Mouse (Mus musculus): ENCODE data around the gene Sap25. TPM values are rescaled to one million over a fixed set of nuclear protein-coding genes. Genes with fewer than 3 reads are reported as not detected.

The Sap25 gene
- polyA plus RNA-seq, 1 experiment from 2014 or later: 10.4 TPM

DNA sequence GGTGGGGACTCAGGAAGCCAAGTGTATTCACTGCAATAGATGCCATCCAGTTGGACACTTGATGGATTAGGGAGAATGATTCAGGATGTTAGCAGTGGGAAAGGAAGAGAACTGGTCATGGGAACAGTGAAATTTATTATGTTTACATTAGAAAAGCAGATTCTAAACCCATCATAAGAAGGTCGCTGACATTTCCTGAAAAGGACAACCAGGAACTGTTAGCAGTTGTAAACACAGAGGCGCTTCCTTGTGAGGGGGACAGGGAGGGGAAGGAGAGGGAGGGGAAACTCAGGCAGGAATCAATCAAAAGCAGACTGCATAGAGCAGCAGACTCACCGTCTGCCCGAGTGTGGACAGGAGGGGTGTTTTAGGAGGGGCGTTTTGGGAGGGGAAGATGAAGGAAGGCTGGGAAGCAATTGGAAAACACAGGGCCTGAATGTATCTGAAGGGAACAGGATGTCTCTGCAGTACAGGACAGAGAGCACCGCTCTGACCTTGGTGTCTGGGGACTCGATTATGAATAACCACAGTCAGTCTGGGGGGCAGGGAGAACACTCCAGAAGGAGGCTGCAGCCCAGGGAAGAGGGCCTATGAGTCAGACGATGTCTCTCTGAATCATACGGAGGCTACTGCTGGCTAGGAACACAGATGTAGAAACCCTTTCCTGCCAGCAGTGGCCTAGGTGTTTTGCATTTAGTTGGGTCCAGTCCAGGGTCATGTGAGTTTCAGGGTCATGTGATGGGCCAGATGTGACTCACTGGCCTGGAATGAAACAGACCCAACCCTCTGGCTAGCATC is 30.5 kb downstream of the Sap25 start:
- 60% methylated on average over 9 of the region's 9 CpGs for WGBS
- Histone ChIP-seq H3K36me3 (ENCODE audit: control insufficient read depth, insufficient read depth) (peaks cover 2% of the 10 kb centered on the region; the same call in 1 of the 2 replicates), H3K4me2 (ENCODE audit: low read length) (no peak overlapping the region), H3K9me3 (ENCODE audit: control insufficient read depth, low read length) (no peaks in the 10 kb centered on the region), H3K27ac (ENCODE audit: low read length) (no peak overlapping the region), H3K4me3 (replicated peaks; ENCODE audit: low read length) (no peak overlapping the region), H3K9ac (replicated peaks; ENCODE audit: low read depth, low read length) (no peak overlapping the region), H3K4me1 (replicated peaks; ENCODE audit: control insufficient read depth, insufficient read depth, low read length) (peaks cover 10% of the 10 kb centered on the region; the same call in 1 of the 2 replicates), H3K27me3 (replicated peaks; ENCODE audit: control insufficient read depth, insufficient read depth, low read length) (no peaks in the 10 kb centered on the region)
- ATAC-seq: no peak

- WGBS: 88% methylated on average over 5 of the region's 5 CpGs
- no peak for ATAC-seq
- Histone ChIP-seq H3K36me3 (ENCODE audit: control insufficient read depth, insufficient read depth) (no peaks in the 10 kb centered on the region), H3K27ac (ENCODE audit: low read length) (no peak overlapping the region), H3K9me3 (ENCODE audit: control insufficient read depth, low read length) (no peaks in the 10 kb centered on the region), H3K4me2 (ENCODE audit: low read length) (no peak overlapping the region), H3K27me3 (replicated peaks; ENCODE audit: control insufficient read depth, insufficient read depth, low read length) (no peaks in the 10 kb centered on the region), H3K4me1 (replicated peaks; ENCODE audit: control insufficient read depth, insufficient read depth, low read length) (peaks cover 10% of the 10 kb centered on the region; the same call in 1 of the 2 replicates), H3K9ac (replicated peaks; ENCODE audit: low read depth, low read length) (no peak overlapping the region), H3K4me3 (replicated peaks; ENCODE audit: low read length) (no peak overlapping the region)
These were observed 31.2 kb downstream of the Sap25 start for GRCm38 (mm10) chr5:137672361-137672760.

GRCm38 (mm10) chr5:137673015-137673414 is 31.9 kb downstream of the Sap25 start:
- Histone ChIP-seq H3K27ac (ENCODE audit: low read length) (no peak overlapping the region), H3K9me3 (ENCODE audit: control insufficient read depth, low read length) (no peaks in the 10 kb centered on the region), H3K4me2 (ENCODE audit: low read length) (no peak overlapping the region), H3K36me3 (ENCODE audit: control insufficient read depth, insufficient read depth) (no peaks in the 10 kb centered on the region), H3K4me1 (replicated peaks; ENCODE audit: control insufficient read depth, insufficient read depth, low read length) (peaks cover 10% of the 10 kb centered on the region; the same call in 1 of the 2 replicates), H3K4me3 (replicated peaks; ENCODE audit: low read length) (no peak overlapping the region), H3K27me3 (replicated peaks; ENCODE audit: control insufficient read depth, insufficient read depth, low read length) (no peaks in the 10 kb centered on the region), H3K9ac (replicated peaks; ENCODE audit: low read depth, low read length) (no peak overlapping the region)
- 93% methylated on average over 6 of the region's 6 CpGs for WGBS
- ATAC-seq: no peak

GRCm38 (mm10) chr5:137674786-137675185 is 33.7 kb downstream of the Sap25 start:
- H3K36me3 ChIP-seq (ENCODE audit: control insufficient read depth, insufficient read depth): no peaks in the 10 kb centered on the region
- peaks cover 6% of the 10 kb centered on the region; the same call in 1 of the 2 replicates for H3K4me1 ChIP-seq (replicated peaks; ENCODE audit: control insufficient read depth, insufficient read depth, low read length)
- no peak for ATAC-seq
- no peak overlapping the region for H3K9ac ChIP-seq (replicated peaks; ENCODE audit: low read depth, low read length)
- WGBS: 97% methylated on average over 8 of the region's 8 CpGs
- H3K27ac ChIP-seq (ENCODE audit: low read length): no peak overlapping the region
- H3K4me3 ChIP-seq (replicated peaks; ENCODE audit: low read length): no peak overlapping the region
- H3K9me3 ChIP-seq (ENCODE audit: control insufficient read depth, low read length): no peaks in the 10 kb centered on the region
- H3K27me3 ChIP-seq (replicated peaks; ENCODE audit: control insufficient read depth, insufficient read depth, low read length): no peaks in the 10 kb centered on the region
- H3K4me2 ChIP-seq (ENCODE audit: low read length): no peak overlapping the region

- Histone ChIP-seq H3K9ac (replicated peaks; ENCODE audit: low read depth, low read length) (no peak overlapping the region), H3K4me1 (replicated peaks; ENCODE audit: control insufficient read depth, insufficient read depth, low read length) (peaks cover 7% of the 10 kb centered on the region), H3K36me3 (ENCODE audit: control insufficient read depth, insufficient read depth) (no peaks in the 10 kb centered on the region), H3K4me2 (ENCODE audit: low read length) (no peak overlapping the region), H3K4me3 (replicated peaks; ENCODE audit: low read length) (no peak overlapping the region), H3K27ac (ENCODE audit: low read length) (no peak overlapping the region), H3K9me3 (ENCODE audit: control insufficient read depth, low read length) (no peaks in the 10 kb centered on the region), H3K27me3 (replicated peaks; ENCODE audit: control insufficient read depth, insufficient read depth, low read length) (no peaks in the 10 kb centered on the region)
- 86% methylated on average over 8 of the region's 8 CpGs for WGBS
- no peak for ATAC-seq
These were observed 36.7 kb downstream of the Sap25 start for GRCm38 (mm10) chr5:137677859-137678258.

- Histone ChIP-seq H3K4me1 (replicated peaks; ENCODE audit: control insufficient read depth, insufficient read depth, low read length) (peaks cover 16% of the 10 kb centered on the region), H3K27ac (ENCODE audit: low read length) (no peak overlapping the region), H3K9me3 (ENCODE audit: control insufficient read depth, low read length) (no peaks in the 10 kb centered on the region), H3K4me3 (replicated peaks; ENCODE audit: low read length) (no peak overlapping the region), H3K4me2 (ENCODE audit: low read length) (no peak overlapping the region), H3K36me3 (ENCODE audit: control insufficient read depth, insufficient read depth) (no peaks in the 10 kb centered on the region), H3K9ac (replicated peaks; ENCODE audit: low read depth, low read length) (no peak overlapping the region), H3K27me3 (replicated peaks; ENCODE audit: control insufficient read depth, insufficient read depth, low read length) (no peaks in the 10 kb centered on the region)
- WGBS: 68% methylated on average over 3 of the region's 3 CpGs
- ATAC-seq: no peak
These were observed 37.6 kb downstream of the Sap25 start for GRCm38 (mm10) chr5:137678736-137679135.

- Histone ChIP-seq H3K4me2 (ENCODE audit: low read length) (no peak overlapping the region), H3K4me3 (replicated peaks; ENCODE audit: low read length) (no peak overlapping the region), H3K27ac (ENCODE audit: low read length) (no peak overlapping the region), H3K9ac (replicated peaks; ENCODE audit: low read depth, low read length) (no peak overlapping the region), H3K36me3 (ENCODE audit: control insufficient read depth, insufficient read depth) (no peaks in the 10 kb centered on the region), H3K4me1 (replicated peaks; ENCODE audit: control insufficient read depth, insufficient read depth, low read length) (peaks cover 18% of the 10 kb centered on the region), H3K9me3 (ENCODE audit: control insufficient read depth, low read length) (no peaks in the 10 kb centered on the region), H3K27me3 (replicated peaks; ENCODE audit: control insufficient read depth, insufficient read depth, low read length) (no peaks in the 10 kb centered on the region)
- ATAC-seq: no peak
- WGBS: 92% methylated on average over 4 of the region's 4 CpGs
These were observed 38.6 kb downstream of the Sap25 start for GRCm38 (mm10) chr5:137679726-137680125.

GRCm38 (mm10) chr5:137682526-137682925 is 41.4 kb downstream of the Sap25 start:
- Histone ChIP-seq H3K36me3 (ENCODE audit: control insufficient read depth, insufficient read depth) (no peaks in the 10 kb centered on the region), H3K9me3 (ENCODE audit: control insufficient read depth, low read length) (no peaks in the 10 kb centered on the region), H3K27me3 (replicated peaks; ENCODE audit: control insufficient read depth, insufficient read depth, low read length) (no peaks in the 10 kb centered on the region), H3K27ac (ENCODE audit: low read length) (no peak overlapping the region), H3K4me1 (replicated peaks; ENCODE audit: control insufficient read depth, insufficient read depth, low read length) (peaks cover 22% of the 10 kb centered on the region), H3K4me2 (ENCODE audit: low read length) (peak overlapping the region; percentile 66), H3K9ac (replicated peaks; ENCODE audit: low read depth, low read length) (no peak overlapping the region), H3K4me3 (replicated peaks; ENCODE audit: low read length) (no peak overlapping the region)
- WGBS: 57% methylated on average over 6 of the region's 6 CpGs
- ATAC-seq: no peak

- H3K9ac ChIP-seq (replicated peaks; ENCODE audit: low read depth, low read length): peak overlapping the region; percentile 73
- 0 out of 2 replicates have a peak, but pooled peaks have one; percentile 1 for ATAC-seq
- peaks cover 22% of the 10 kb centered on the region for H3K4me1 ChIP-seq (replicated peaks; ENCODE audit: control insufficient read depth, insufficient read depth, low read length)
- peak overlapping the region; percentile 81 for H3K4me3 ChIP-seq (replicated peaks; ENCODE audit: low read length)
- H3K9me3 ChIP-seq (ENCODE audit: control insufficient read depth, low read length): no peaks in the 10 kb centered on the region
- no peak overlapping the region; the same call in 1 of the 2 replicates for H3K27ac ChIP-seq (ENCODE audit: low read length)
- no peaks in the 10 kb centered on the region for H3K36me3 ChIP-seq (ENCODE audit: control insufficient read depth, insufficient read depth)
- H3K4me2 ChIP-seq (ENCODE audit: low read length): peak overlapping the region; percentile 66
- WGBS: 8% methylated on average over 28 of the region's 28 CpGs
- no peaks in the 10 kb centered on the region for H3K27me3 ChIP-seq (replicated peaks; ENCODE audit: control insufficient read depth, insufficient read depth, low read length)
These were observed 42.5 kb downstream of the Sap25 start for GRCm38 (mm10) chr5:137683388-137684293.

All from forebrain, embryonic 16.5 days (tissue).